Mouse (Mus musculus): Measurements from ENCODE around the gene Sh3bgrl2. TPM values are rescaled to one million over a fixed set of nuclear protein-coding genes. Genes with fewer than 3 reads are reported as not detected.
"Not testable (repeated sequence)": the region's sequence is repeated elsewhere in the genome, so short reads cannot be mapped to it uniquely, and the experiment has no call there.

Sh3bgrl2 gene
- polyA plus RNA-seq (2016; fragmentation: Nextera tagmentation; extraction: Ambion mirVana) = 5.6 and 10.1 TPM in 2 replicates

DNA sequence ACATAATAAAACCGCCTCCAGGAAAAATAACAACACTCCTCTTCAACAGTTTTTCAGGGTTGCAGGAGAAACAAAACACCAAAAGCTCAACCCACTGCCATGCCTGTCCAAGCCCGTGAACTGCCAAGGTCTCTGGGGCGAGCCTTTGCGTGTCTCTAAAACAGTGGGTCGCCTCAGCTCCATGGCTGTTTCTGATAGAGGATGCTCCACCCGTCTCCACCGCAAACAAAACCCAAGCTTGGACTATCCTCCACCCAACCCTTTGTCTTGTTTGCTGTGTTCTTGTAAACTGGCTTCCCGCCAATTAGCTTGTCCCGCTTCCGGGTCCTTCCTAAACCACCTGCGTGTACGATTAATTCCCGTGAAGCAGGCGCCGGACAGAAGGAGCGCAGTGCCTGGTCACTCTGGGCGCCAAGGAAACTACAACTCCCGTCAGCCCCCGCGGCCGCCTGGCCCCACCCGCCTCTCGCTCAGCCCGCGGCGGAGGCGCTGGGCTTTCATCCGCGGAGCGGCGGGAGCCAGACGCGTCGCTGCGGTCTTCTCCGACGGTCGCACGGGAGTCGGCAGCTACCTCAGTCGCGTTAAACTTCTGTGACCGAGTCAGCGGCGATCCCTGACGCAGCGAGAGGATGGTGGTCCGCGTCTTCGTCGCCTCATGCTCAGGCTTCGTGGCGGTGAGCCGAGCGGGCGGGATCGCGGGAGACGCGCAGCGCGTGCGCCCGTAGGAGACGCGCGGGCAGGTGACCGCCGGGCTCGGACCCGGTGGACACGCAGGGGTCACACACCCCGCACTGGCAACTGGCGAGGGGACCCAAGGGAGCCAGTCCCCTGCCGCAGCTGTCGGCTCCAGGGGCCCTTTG lies at the start of gene Sh3bgrl2:
Sh3bgrl2 (plus strand) TSS at position 498 of the 860 bp plus-strand sequence.
- peaks cover 8% of the 10 kb centered on the region; the same call in 1 of the 2 replicates for H3K4me1 ChIP-seq (replicated peaks)
- peak within 1 kb of the TSS; percentile 85 for H3K27ac ChIP-seq
- no peaks in the 10 kb centered on the region for H3K9me3 ChIP-seq
- 2% methylated on average over 76 of the region's 76 CpGs for WGBS
- peaks cover 28% of the 10 kb centered on the region for H3K27me3 ChIP-seq (ENCODE audit: insufficient read depth, poor library complexity, severe bottlenecking)
- peak; percentile 84 for DNase-seq (ENCODE audit: low spot score)
- peak within 1 kb of the TSS; percentile 70 for H3K4me3 ChIP-seq
- no peaks in the 10 kb centered on the region for H3K36me3 ChIP-seq

DNA sequence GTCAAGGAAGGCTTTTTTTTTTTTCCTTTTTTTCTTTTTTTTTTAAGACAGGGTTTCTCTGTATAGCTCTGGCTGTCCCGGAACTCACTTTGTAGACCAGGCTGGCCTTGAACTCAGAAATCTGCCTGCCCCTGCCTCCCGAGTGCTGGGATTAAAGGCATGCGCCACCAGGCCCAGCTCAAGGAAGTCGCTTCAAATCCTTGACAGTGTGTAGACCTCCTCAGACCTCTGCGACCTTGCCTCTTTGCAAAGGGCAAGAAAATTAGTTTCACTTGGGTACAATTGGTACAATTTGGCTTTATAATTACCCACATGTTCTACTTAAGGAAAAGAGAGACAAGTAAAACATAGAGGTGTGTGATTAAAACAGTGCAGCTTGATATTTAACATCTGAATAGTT lies 29.0 kb upstream of the Sh3bgrl2 start:
- not testable (repeated sequence) for H3K4me1 ChIP-seq (replicated peaks); H3K36me3 ChIP-seq; H3K4me3 ChIP-seq; H3K9me3 ChIP-seq; DNase-seq (ENCODE audit: low spot score); H3K27me3 ChIP-seq (ENCODE audit: insufficient read depth, poor library complexity, severe bottlenecking); H3K27ac ChIP-seq
- WGBS = 76% methylated on average over 5 of the region's 5 CpGs

DNA sequence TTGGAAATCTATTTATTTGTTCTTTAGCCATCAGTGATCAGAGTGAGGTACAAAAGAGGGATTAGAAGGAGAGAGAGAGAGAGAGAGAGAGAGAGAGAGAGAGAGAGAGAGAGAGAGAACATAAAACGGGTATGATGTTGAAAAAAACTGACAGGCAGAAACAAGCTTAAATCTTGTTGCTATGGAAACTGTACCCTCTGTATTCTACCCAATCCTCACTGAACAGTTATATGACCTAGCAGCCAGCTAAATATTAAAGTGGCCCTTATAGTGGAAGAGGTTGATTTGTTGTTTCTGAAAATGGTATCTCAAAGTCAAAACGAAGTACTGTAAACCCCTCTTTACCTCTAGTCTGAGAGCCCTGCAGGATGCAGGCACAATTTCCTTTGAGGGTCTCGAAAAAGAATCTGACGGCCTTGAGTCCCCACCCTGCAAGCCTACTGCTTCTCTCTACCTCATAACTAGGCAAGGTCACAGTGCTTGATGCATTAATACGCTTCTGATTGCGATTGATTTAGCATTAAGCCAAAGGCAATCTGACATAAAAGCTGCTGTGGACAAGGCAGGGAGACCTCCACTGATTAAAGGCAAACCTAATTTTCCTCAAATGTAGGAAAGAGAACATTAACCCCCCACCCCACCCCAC lies 28.5 kb upstream of the Sh3bgrl2 start:
- DNase-seq (ENCODE audit: low spot score) = no peak
- Histone ChIP-seq H3K27ac (no peak overlapping the region), H3K4me1 (replicated peaks) (no peaks in the 10 kb centered on the region), H3K4me3 (no peak overlapping the region), H3K27me3 (ENCODE audit: insufficient read depth, poor library complexity, severe bottlenecking) (no peaks in the 10 kb centered on the region), H3K9me3 (no peaks in the 10 kb centered on the region), H3K36me3 (no peaks in the 10 kb centered on the region)
- 82% methylated on average over 6 of the region's 6 CpGs for WGBS

DNA sequence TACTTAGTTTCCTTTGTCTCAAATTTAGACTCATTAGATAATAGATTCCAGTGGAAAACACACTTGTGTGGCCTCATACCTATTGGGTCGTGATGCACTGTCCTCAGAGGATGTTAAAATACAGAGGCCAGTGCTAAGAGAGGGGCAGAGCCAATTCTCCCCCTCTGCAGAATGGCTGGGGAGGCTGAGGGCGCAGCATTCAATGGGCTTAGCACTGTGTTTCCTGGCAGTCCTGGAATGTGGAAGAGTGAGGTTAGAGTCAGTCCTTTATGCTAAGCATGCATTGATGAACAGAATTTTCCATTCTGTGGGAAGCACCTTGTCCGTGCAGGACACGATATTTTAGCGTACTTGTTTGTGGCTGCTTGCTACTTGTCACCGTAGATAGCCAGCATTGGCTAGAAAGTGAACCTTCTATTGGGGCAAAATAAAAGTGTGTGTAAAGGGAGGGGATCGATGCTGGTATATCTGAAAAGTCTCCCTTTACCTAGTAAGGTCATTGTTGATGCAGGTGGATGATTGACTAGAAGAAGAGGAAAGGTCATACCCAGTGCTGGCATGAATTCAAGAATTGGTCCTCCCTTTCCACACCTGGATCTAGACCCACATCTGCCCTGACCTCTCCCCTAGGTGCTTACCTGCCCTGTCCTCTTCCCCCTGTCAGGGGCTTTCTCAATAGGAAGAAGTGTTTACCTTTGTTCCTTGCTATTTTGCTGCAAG lies 20.6 kb upstream of the Sh3bgrl2 start:
- Histone ChIP-seq H3K27me3 (ENCODE audit: insufficient read depth, poor library complexity, severe bottlenecking) (no peaks in the 10 kb centered on the region), H3K36me3 (no peaks in the 10 kb centered on the region), H3K4me3 (no peak overlapping the region), H3K27ac (no peak overlapping the region), H3K4me1 (replicated peaks) (no peaks in the 10 kb centered on the region), H3K9me3 (no peaks in the 10 kb centered on the region)
- 88% methylated on average over 7 of the region's 7 CpGs for WGBS
- no peak for DNase-seq (ENCODE audit: low spot score)

DNA sequence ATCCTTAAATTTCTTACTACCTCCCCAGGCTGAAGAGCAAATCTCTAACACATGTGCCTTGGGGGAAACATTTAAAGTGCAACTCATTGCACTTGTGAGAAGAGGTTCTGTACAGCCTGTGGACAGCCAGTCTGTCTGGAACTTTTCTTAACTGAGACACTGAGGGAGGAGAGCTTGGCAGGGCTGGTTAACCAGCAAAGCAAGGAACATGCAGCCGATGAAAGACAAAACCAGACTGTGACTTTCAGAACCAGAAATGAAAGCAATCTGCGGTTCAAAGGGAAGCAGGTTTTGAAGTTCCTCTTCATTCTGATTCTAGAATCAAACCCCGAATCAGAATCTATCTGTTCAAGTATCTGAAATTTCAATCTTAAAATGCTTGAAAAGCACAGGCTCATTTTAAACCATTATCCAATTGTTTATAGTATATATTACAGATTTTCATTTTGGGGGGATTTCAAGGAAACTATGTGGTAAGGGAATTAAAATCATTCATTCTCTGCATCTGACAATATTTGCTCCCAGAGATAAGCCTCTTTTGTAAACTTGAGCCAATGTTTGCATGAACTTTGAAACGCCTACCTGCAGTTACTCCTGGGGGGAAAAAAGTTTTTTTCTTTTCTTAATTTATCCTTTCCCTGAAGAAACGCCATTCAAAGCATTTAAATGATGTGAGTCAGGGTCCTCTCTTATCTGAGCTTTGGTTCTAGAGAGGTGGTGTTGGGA lies 14.9 kb upstream of the Sh3bgrl2 start:
- Histone ChIP-seq H3K27me3 (ENCODE audit: insufficient read depth, poor library complexity, severe bottlenecking) (no peaks in the 10 kb centered on the region), H3K4me1 (replicated peaks) (peaks cover 8% of the 10 kb centered on the region; the same call in 1 of the 2 replicates)
- WGBS = 86% methylated on average over 5 of the region's 5 CpGs

DNA sequence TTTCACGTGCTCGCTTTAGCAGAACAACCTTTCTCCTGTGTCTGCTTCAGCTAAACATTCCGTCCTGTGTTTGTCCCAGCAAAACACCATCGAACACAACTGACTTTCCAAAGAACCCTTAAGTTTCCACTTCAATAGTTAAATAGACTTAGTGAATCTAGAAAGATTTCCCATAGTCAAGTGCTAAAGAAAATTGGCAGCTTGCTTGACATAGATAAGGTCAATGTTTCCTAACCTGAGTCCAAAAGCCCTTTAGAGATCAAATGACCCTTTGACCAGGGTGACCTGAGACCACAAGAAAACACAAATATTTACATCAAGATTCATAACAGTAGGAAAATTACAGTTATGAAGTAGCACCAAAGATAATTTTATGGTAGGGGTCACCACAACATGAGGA lies 11.2 kb upstream of the Sh3bgrl2 start:
- Histone ChIP-seq H3K9me3 (no peaks in the 10 kb centered on the region), H3K36me3 (no peaks in the 10 kb centered on the region), H3K27me3 (ENCODE audit: insufficient read depth, poor library complexity, severe bottlenecking) (no peaks in the 10 kb centered on the region), H3K4me3 (no peak overlapping the region), H3K4me1 (replicated peaks) (peaks cover 10% of the 10 kb centered on the region; the same call in 1 of the 2 replicates), H3K27ac (no peak overlapping the region)
- DNase-seq (ENCODE audit: low spot score) = no peak
- WGBS = 96% methylated on average over 4 of the region's 4 CpGs

More for the DNA sequence above, 14.9 kb upstream of the Sh3bgrl2 start:
- Histone ChIP-seq H3K27ac (no peak overlapping the region), H3K36me3 (no peaks in the 10 kb centered on the region), H3K9me3 (no peaks in the 10 kb centered on the region), H3K4me3 (no peak overlapping the region)
- no peak for DNase-seq (ENCODE audit: low spot score)

DNA sequence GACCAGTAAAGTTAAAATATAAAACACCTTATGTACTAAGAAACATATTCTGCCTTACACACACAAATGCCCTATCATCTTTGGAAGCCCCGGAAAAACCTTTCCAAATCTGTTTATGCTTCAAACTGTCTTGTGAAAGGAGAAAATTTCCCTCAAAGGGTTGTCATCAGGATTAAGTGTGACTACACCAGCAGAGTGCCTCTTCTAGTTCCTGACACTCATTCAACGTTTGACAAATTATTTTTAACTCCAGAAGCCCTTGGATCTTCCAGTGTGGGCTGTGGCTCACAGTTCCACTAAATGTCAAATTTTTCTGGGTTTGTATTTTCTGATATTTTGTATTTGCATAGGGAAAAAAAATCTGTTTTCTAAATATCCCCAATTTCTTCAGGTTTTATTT lies 10.6 kb upstream of the Sh3bgrl2 start:
- H3K27ac ChIP-seq = no peak overlapping the region
- H3K27me3 ChIP-seq (ENCODE audit: insufficient read depth, poor library complexity, severe bottlenecking) = no peaks in the 10 kb centered on the region
- peaks cover 10% of the 10 kb centered on the region; the same call in 1 of the 2 replicates for H3K4me1 ChIP-seq (replicated peaks)
- H3K9me3 ChIP-seq = no peaks in the 10 kb centered on the region
- H3K36me3 ChIP-seq = no peaks in the 10 kb centered on the region
- H3K4me3 ChIP-seq = no peak overlapping the region
- 68% methylated on average over 2 of the region's 2 CpGs for WGBS
- DNase-seq (ENCODE audit: low spot score) = no peak

DNA sequence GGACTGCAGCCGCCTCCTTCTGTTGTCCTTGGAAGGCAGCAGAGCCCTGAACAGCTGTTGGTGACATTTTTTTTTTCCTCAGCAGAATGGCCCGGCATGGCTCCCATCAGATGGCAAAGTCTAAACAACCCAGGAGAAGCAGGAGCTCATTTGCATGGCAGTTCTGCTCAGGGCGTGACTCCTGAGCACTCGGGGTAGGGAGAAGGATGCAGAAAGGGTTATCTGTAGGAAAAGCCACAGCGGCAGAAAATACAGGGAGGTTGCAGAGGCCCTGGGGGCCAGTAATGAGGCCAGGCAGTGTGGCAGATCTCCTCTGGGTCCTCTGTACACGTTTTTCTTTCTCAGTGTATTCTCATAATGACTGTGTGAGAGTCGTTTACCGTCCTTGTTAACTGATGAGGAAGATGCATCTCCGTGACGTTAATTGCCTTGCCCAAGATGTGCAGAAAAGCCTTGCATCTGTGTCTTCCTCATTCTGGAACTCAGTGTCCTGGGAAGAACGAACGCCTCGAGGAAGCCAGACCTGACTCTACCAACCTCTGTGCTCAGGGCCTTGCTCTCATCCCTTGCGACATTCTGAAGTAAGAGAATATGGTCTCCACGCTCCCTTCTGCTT lies 10.1 kb upstream of the Sh3bgrl2 start:
- no peak overlapping the region for H3K4me3 ChIP-seq
- no peak overlapping the region for H3K27ac ChIP-seq
- H3K27me3 ChIP-seq (ENCODE audit: insufficient read depth, poor library complexity, severe bottlenecking) = no peaks in the 10 kb centered on the region
- peaks cover 10% of the 10 kb centered on the region; the same call in 1 of the 2 replicates for H3K4me1 ChIP-seq (replicated peaks)
- no peaks in the 10 kb centered on the region for H3K9me3 ChIP-seq
- 54% methylated on average over 15 of the region's 15 CpGs for WGBS
- H3K36me3 ChIP-seq = no peaks in the 10 kb centered on the region
- no peak for DNase-seq (ENCODE audit: low spot score)

DNA sequence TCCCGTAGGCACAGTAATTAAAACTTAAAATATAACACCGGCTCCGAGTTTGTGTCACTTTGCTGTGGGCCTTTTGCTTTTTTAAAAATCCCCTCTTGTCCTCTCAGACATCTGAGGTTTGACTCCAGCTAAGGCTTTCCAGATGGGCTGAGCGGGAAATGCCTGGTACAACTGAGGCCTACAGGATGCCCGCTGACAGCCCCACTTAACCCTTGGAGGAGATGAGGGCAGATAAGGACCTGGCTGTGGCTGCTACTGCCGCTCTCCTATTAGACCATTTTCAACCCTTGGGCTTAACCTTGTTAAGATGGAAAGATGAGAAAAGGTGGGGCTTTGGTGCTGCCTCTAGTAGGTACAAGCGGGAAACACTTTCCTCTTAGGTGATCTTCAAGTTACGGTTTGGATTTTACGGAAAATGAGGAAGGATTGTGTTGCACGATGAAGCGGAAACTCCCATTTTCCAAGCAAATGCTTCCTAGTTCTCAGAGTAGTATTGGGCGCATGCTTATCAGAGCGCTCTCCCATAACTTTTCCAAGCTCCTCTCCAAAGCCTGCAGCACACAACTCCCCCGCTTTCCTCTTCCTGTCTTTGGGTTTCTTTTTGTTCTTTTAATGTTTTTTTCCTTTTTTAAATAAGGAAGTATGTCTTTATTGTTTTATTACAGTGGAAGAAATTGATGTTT lies 8.2 kb upstream of the Sh3bgrl2 start:
- H3K9me3 ChIP-seq = no peaks in the 10 kb centered on the region
- WGBS = 89% methylated on average over 14 of the region's 14 CpGs
- no peaks in the 10 kb centered on the region for H3K36me3 ChIP-seq
- no peak overlapping the region for H3K27ac ChIP-seq
- no peaks in the 10 kb centered on the region for H3K27me3 ChIP-seq (ENCODE audit: insufficient read depth, poor library complexity, severe bottlenecking)
- H3K4me3 ChIP-seq = no peak overlapping the region
- DNase-seq (ENCODE audit: low spot score) = no peak
- H3K4me1 ChIP-seq (replicated peaks) = peaks cover 10% of the 10 kb centered on the region; the same call in 1 of the 2 replicates

DNA sequence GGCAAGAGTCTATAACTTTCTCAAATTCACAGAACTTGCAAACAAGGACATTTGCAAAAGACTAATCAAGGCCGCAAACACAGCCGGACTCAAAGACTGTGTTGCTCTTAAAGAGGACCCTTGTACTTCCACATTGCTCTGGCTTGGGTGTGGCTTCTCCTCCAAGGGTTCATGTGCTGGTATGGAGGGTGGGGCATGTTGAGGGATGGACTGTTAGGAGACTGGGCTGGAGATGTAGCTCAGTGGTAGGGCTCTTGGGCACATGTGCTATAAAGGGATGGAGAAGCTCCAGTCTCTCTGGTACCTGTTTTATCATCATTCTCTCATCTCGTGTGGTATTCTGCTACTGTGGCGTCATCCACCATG lies 7.7 kb upstream of the Sh3bgrl2 start:
- peaks cover 10% of the 10 kb centered on the region; the same call in 1 of the 2 replicates for H3K4me1 ChIP-seq (replicated peaks)
- no peaks in the 10 kb centered on the region for H3K9me3 ChIP-seq
- no peaks in the 10 kb centered on the region for H3K36me3 ChIP-seq
- no peak for DNase-seq (ENCODE audit: low spot score)
- H3K4me3 ChIP-seq = no peak overlapping the region
- no peaks in the 10 kb centered on the region for H3K27me3 ChIP-seq (ENCODE audit: insufficient read depth, poor library complexity, severe bottlenecking)
- WGBS = 92% methylated on average over 4 of the region's 4 CpGs
- no peak overlapping the region for H3K27ac ChIP-seq

DNA sequence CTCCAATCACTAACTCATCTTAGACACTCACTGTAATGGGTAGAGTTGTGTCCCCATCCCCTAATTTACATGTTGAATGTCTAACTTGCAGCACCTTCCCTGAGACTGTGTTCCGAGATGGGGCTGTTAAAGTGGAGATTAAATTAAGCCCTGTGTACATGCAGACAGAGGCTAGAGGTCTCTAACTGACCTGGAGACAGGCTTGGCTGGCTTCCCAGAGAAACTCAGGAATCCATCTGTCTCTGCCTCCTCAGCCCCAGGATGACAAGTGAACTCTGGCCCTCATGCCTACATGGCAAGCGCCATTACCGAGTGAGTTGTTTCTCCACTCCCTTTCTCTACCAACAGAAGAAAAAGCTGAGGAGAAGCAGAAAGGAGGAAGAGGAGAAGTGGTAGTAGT lies 7.2 kb upstream of the Sh3bgrl2 start:
- H3K27ac ChIP-seq = no peak overlapping the region

More for the DNA sequence above, 7.2 kb upstream of the Sh3bgrl2 start:
- no peaks in the 10 kb centered on the region for H3K36me3 ChIP-seq
- no peak overlapping the region for H3K4me3 ChIP-seq
- 95% methylated on average over 3 of the region's 3 CpGs for WGBS
- no peak for DNase-seq (ENCODE audit: low spot score)
- H3K27me3 ChIP-seq (ENCODE audit: insufficient read depth, poor library complexity, severe bottlenecking) = no peaks in the 10 kb centered on the region
- H3K4me1 ChIP-seq (replicated peaks) = peaks cover 10% of the 10 kb centered on the region; the same call in 1 of the 2 replicates
- H3K9me3 ChIP-seq = no peaks in the 10 kb centered on the region

Data from hindbrain, embryonic 10.5 days (tissue).